Mouse (Mus musculus) thymus, adult 2 months (tissue): ENCODE results near the gene Pex11a.

Source experiments
- CTCF ChIP-seq: fragments of 200-500 bp; IDR thresholded peaks from 2 replicates; pipeline ENCODE4 v1.5.1; 2012; ENCODE audit warnings: mild to moderate bottlenecking, control low read depth, low read length, moderate library complexity, borderline replicate concordance; ENCODE audit not compliant: control insufficient read depth, poor library complexity, insufficient read depth; ENCODE audit errors: extremely low read depth
- POLR2A ChIP-seq: fragments of 200-500 bp; IDR thresholded peaks from 2 replicates; pipeline ENCODE4 v1.6.1; 2012; ENCODE audit warnings: mild to moderate bottlenecking, low read length, control low read depth, moderate library complexity; ENCODE audit not compliant: control insufficient read depth, poor library complexity, insufficient read depth; ENCODE audit errors: extremely low read depth

DNA sequence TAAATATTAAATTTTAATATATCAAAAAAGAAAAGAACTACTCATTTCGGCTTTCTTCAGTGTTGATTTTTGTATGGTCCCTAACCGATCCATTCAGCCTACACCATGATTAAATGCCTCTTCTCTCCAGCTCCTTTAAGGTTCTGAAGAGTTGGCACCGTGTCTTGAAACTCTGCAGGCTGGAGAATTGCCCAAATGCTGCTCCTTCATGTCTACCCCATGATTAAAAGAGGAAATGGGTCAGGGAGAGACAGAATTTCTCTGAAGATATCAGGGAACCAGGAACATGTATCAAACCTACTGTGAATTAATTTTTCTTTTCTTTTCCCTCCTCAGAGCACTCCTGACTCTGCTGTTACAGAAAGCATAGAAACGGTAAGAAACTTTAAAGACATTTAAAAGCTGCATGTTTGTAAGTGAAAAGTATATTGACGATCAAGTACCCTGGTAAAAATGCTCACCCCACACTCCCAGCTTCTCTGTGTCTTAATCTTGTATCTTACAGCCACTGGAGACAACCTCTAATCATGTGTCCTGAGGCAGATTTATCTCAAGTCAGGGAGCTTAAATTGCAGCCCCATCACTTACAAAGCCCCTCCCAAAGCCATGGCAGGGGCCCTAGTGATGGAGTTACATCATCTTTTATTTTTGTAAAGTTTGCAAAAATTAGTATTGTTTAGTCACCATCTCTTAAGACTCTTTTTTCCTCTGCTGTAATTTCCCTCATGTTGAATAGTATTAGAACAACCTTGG, 18.4 kb upstream of the Pex11a start:
- TF ChIP-seq CTCF: no peak
- no peak for TF ChIP-seq POLR2A
